Mouse (Mus musculus) ES-Bruce4 (cell line): ENCODE data around the gene Tssk2.

Source experiments
- CTCF ChIP-seq: IDR thresholded peaks from one replicate; pipeline ENCODE4 v1.8.1; 2011; ENCODE audit warnings: low read depth, low read length
- EP300 ChIP-seq: IDR thresholded peaks from 2 replicates; pipeline ENCODE4 v1.6.1; 2011; ENCODE audit warnings: low read depth, low read length; ENCODE audit not compliant: insufficient read depth
- POLR2A ChIP-seq: IDR thresholded peaks from one replicate; pipeline ENCODE4 v1.8.1; 2011; ENCODE audit warnings: low read length; ENCODE audit not compliant: insufficient read depth

GRCm38 (mm10) chr16:17889689-17890341, 8.6 kb upstream of the Tssk2 start:
- TF ChIP-seq CTCF (no peak), POLR2A (no peak), EP300 (no peak)
